15 mouse cellular contexts compared by ENCODE assay signal in genomic region chr7:73037638-73038037, GRCm38 (mm10).
"Had no signal": no experiment of that assay in that cellular context is flagged by ENCODE, and none has a peak within 500 bp of the region (broad histone marks: within the 10 kb centered on the region; RNA-seq: fewer than 3 reads in every experiment).

No protein-coding gene starts in this region.

- H3K27me3 ChIP-seq: limb, embryonic 12.5 days; limb, embryonic 15.5 days had no signal

- H3K27ac ChIP-seq: layer of hippocampus, adult 2 months; left cerebral cortex, adult 2 months; limb, embryonic 12.5 days; liver, embryonic 14.5 days had no signal

- DNase-seq: kidney, adult 8-10 months; layer of hippocampus, adult 9-11 months; layer of hippocampus, postnatal 36 days; liver, postnatal 0 days; lung, postnatal 14 days; lung, postnatal 4 days; thymus, postnatal 25 days had no signal

- H3K9me3 ChIP-seq: limb, embryonic 12.5 days; limb, embryonic 15.5 days had no signal

- H3K9ac ChIP-seq: limb, embryonic 12.5 days; limb, embryonic 15.5 days; liver, embryonic 14.5 days; liver, postnatal 0 days; lung, embryonic 14.5 days had no signal

- H3K4me2 ChIP-seq: limb, embryonic 12.5 days; limb, embryonic 15.5 days; liver, embryonic 11.5 days; midbrain, embryonic 11.5 days had no signal

- H3K4me3 ChIP-seq: layer of hippocampus, adult 2 months; left cerebral cortex, adult 2 months; limb, embryonic 12.5 days; limb, embryonic 15.5 days had no signal

- H3K36me3 ChIP-seq: limb, embryonic 12.5 days; limb, embryonic 15.5 days had no signal

- ATAC-seq: liver, postnatal 0 days had no signal
